Mouse (Mus musculus) kidney, adult 2 months (tissue): ENCODE measurements at regions not wholly inside any gene's neighbourhood (a gene's known extent, or its start where the extent isn't known, plus 50 kb on each side); places are given as distances from the start of the nearest gene placed in this dataset.

Experiments
- CTCF ChIP-seq: fragments of 200-500 bp; conservative IDR thresholded peaks from 2 replicates; pipeline ENCODE4 v1.5.1; 2011; ENCODE audit warnings: low read depth, mild to moderate bottlenecking, control low read depth, low read length, moderate library complexity, mixed read lengths; ENCODE audit not compliant: insufficient read depth, insufficient read length
- POLR2A ChIP-seq: fragments of 200-500 bp; IDR thresholded peaks from one replicate; pipeline ENCODE4 v1.6.1; 2011; ENCODE audit warnings: low read depth, low read length, control low read depth

- TF ChIP-seq POLR2A (no peak), CTCF (no peak)
Observed at GRCm38 (mm10) chr12:107222106-107222505, 266.3 kb upstream of the 3110018I06Rik start.
